Mouse (Mus musculus): ENCODE measurements around the gene Jchain.

The Jchain gene

DNA sequence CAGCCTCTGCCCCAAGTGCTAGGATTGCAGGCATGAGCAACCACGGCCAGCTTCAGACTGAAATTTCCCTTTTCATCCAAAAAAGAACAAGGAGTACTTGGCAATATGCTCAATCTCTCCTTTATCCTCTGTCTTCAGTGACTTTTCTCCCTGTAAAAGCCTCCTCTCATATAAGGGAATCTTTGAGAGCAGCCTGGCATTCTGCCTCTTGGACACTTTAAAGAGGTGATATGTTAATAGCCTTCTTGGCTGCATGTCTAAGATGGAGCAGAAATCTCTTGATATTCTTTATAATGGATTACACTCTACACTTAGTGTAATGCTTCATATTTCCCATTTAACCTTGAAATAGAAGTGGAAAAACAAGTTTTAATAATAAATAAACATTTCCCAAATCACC is 3.2 kb upstream of the Jchain start:
- DNase-seq (ENCODE audit: low spot score in 2 of 2): no peak

DNA sequence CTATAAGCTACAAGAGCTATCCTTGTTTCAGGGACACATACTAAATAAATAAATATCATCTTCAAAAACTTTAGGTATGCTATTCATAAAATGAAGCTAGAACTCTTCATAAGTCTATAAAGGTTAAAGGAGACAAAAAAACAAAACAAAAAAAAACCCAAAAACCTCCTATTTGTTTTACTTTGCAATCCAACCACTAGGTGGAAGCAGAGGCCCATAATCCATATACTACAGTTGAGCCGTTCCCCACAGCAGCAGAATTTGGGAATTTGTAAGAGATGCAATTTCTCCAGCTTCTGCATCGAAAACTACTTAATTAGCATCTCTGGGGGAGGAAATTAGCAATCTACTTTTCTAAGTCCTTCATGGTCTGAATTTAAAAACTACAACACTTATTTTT is 8.5 kb downstream of the Jchain start:
- peak in 1 of 2 experiments; percentile 17 for DNase-seq (ENCODE audit: low spot score in 2 of 2)

DNA sequence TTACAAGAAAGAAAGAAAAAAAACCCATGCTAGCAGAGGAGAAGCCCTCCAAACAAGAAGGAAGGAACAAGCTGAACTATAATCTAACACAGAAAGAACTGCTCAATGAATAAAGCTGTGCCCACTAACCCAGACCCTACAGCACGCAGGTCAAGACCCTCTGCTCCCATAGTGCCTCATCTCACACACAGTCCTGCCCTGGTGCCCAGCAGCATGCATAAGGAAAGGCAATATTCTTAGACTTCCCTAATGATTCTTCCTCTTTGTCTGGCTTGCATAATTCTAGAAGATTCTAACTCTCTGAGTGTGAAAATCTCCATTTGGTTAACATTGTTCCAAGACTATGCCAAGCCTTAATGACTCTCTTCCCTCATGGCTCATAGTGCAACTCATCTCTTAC is 18.7 kb downstream of the Jchain start:
- no peak for DNase-seq (ENCODE audit: low spot score in 2 of 2)

DNA sequence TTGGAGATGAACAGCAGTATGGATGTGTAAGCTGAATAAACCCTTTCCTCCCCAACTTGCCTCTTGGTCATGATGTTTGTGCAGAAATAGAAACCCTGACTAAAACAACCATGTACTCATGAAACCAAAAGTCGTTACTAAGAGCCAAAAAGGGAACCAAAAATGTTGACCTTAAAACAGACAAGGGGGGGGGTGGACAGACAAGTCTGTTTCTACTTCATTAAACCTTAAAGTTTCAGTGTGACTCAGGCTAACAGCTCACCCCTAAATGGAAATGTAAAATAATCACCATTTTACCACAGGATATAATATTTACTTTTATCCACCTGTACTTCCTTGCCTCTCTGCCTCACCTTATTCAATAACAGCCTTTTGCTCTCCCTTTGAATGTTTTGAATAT is 19.1 kb downstream of the Jchain start:
- DNase-seq (ENCODE audit: low spot score in 2 of 2): no peak

DNA sequence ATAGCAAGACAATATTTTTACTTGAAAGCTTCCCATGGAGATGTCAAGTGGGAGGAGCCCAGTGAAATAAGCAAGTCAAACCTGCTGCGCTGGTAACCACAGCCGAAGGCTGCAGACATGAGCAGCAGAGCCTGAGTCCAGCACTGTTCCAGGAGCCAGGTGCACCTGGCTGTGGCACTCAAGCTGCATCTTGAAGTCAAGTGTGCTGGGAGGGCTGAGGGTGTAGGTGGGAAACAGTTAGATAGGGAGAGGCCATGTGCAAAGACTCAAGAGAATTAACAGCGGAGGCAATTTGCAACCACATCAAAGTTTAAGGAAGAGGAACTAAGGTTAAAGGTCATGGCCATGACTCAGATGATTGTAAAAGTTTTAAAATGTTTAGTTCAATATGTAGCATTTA is 27.9 kb downstream of the Jchain start:
- no peak for DNase-seq (ENCODE audit: low spot score in 2 of 2)

GRCm38 (mm10) chr5:88491111-88491510 is 36.6 kb downstream of the Jchain start:
- DNase-seq (ENCODE audit: low spot score in 2 of 2): no peak

- no peak for DNase-seq (ENCODE audit: low spot score in 2 of 2)
These were observed 38.7 kb downstream of the Jchain start for GRCm38 (mm10) chr5:88489004-88489403.

- DNase-seq (ENCODE audit: low spot score in 2 of 2): no peak
These were observed 40.0 kb downstream of the Jchain start, which contains the start of gene Enam for GRCm38 (mm10) chr5:88487675-88488074. Gene Enam, plus strand, starts transcription at chr5:88487975.

Measured in natural killer cell, adult 2 months (primary cell).